Mouse (Mus musculus): ENCODE results near the gene Trdmt1. TPM values are rescaled to one million over a fixed set of nuclear protein-coding genes. Genes with fewer than 3 reads are reported as not detected.

Trdmt1 gene
- 0.82 TPM in 1 of 2 replicates, not detected in the other for polyA plus RNA-seq (2012; ENCODE audit: low replicate concordance)

GRCm38 (mm10) chr2:13544193-13544824 lies at the start of gene Trdmt1:
Gene Trdmt1 (minus strand): TSS chr2:13544668.

GRCm38 (mm10) chr2:13573408-13574065 lies 29.1 kb upstream of the Trdmt1 start, which contains the start of gene Vim:
Gene Vim (plus strand): TSS chr2:13573927.

DNA sequence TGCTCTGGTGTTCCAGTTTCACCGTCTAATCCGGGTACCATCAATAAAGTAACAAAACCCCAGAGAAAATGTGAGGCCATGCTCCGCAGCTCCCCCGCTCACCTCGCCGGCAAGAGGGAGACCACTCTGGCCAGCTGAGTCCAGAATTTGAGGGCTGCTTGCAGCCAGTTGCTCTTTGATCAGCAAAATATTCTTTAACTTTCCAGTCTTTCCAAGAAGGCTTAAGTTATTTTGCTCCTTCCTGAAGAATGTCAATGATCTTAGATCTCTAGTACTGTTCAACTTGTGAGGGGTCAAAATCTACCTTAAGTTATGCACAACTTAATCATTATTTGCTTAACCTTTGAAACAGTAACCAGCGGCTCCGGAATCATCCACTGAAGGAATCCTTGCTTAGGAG lies 52.7 kb downstream of the Trdmt1 start, which contains the start of gene Cubn:
Gene Cubn (minus strand): TSS at position 80 of the 400 bp plus-strand sequence.

Other genes with a start within 250 kb of the Trdmt1 start
- not detected in 2 replicates for gene Cubn, start 52.9 kb downstream of the Trdmt1 start, polyA plus RNA-seq (2012; ENCODE audit: low replicate concordance)
- 1,261 and 1,915 TPM in 2 replicates for gene Vim, start 29.3 kb upstream of the Trdmt1 start, polyA plus RNA-seq (2012; ENCODE audit: low replicate concordance)
- 5.0 and 5.9 TPM in 2 replicates for gene St8sia6, start 249.4 kb upstream of the Trdmt1 start, polyA plus RNA-seq (2012; ENCODE audit: low replicate concordance)